Mouse (Mus musculus): Measurements from ENCODE around the gene Gpr39. TPM values are rescaled to one million over a fixed set of nuclear protein-coding genes. Genes with fewer than 3 reads are reported as not detected.
"Not testable (repeated sequence)": the region's sequence is repeated elsewhere in the genome, so short reads cannot be mapped to it uniquely, and the experiment has no call there.

The Gpr39 gene
- under 1 TPM; 0.64 to 0.93 TPM for total RNA-seq (2021)
- long read RNA-seq, experiment 1, partial matches to known transcripts: 0 of 1 reads
- long read RNA-seq, experiment 1, other reads (novel, unspliced or antisense): 1 of 1 reads
- long read RNA-seq, experiment 2, partial matches to known transcripts: 0 of 1 reads
- long read RNA-seq, experiment 2, other reads (novel, unspliced or antisense): 0 of 1 reads

- peak; percentile 26 for DNase-seq
Measured at GRCm38 (mm10) chr1:125676790-125677273, at the start of gene Gpr39. TSS of gene Gpr39 (plus strand) at chr1:125676995.

DNA sequence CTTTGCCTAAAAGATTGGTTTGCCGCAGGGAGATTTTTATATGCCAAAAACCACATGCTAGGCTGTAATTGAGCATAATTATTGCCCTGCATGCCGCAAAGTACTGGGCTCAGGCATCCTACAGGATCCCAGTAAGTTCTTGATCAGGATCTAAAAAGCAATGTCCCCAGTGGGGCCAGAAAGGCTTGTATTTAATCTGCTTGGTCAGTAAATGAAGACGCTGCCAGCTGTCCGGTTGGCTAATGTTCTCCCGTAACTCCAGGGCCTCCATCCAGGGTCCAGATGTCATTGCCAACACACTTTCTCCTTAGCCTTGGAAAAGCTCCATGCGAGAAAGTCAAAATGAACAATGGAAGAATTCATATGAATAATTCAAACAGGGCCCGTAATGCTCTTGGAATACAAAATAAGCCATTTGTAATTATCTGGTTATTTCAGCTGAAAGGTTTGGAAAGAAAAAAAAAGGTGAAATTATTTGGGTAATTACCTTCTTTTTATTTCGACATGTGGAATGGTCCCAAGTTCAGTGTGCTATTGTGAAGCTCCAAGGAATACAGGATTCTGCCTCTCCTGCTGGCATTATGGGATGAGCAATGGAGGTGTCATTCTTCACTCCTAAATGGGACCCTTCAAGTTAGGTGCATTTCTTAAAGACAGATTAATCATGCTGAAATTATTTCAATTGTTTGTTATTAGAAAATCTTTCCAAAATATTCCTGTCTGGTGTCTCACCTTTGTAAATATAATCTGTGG is 37.1 kb upstream of the Gpr39 start:
- DNase-seq: peak; percentile 29

DNA sequence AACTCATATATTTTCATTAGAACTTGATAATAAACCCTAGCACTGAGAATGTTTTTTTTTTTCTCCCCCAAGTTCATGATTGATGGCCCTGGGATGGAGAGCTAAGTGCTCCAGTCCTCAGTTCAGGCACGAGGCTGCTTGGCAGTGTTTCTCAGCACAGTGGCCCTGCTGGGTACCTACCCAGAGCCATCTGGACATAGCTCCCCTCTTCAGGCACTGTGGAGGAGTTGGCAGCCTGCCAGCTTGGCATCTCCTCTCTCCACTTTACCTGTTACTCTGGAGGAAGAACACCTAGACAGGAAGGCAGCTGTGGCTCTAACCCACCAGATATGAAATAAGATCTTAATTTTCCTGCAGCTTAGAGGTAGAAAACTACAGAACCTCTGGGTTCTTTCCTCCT is 33.2 kb upstream of the Gpr39 start:
- DNase-seq: no peak

GRCm38 (mm10) chr1:125646816-125647215 is 30.0 kb upstream of the Gpr39 start:
- not testable (repeated sequence) for DNase-seq

- no peak for DNase-seq
Measured at GRCm38 (mm10) chr1:125648011-125648410, 28.8 kb upstream of the Gpr39 start.

GRCm38 (mm10) chr1:125649056-125649455 is 27.7 kb upstream of the Gpr39 start:
- DNase-seq: no peak

- no peak for DNase-seq
Measured at GRCm38 (mm10) chr1:125652836-125653594, 23.8 kb upstream of the Gpr39 start.

DNA sequence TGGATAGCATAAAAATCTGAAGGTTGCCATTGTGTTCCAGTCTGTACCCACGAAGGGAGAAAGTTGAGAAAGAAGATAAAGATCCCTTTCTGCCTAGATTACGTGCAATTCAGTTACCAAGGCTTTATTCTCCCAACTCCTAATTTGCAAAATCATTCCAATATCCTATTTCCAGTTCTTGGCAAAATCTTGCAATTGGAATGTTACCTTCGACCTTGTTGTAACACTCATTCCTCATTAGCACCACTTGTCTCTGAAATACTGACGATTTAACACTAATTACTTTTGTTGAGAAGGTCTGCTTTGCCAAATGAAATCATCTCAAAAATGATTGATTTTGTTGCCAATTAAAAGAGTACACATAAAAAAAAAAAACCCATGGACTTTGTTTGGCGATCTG is 19.4 kb upstream of the Gpr39 start:
- DNase-seq: no peak

GRCm38 (mm10) chr1:125660151-125660550 is 16.6 kb upstream of the Gpr39 start:
- DNase-seq: no peak

- no peak for DNase-seq
Measured at GRCm38 (mm10) chr1:125660901-125661300, 15.9 kb upstream of the Gpr39 start.

GRCm38 (mm10) chr1:125662058-125662457 is 14.7 kb upstream of the Gpr39 start:
- DNase-seq: peak; percentile 20

DNA sequence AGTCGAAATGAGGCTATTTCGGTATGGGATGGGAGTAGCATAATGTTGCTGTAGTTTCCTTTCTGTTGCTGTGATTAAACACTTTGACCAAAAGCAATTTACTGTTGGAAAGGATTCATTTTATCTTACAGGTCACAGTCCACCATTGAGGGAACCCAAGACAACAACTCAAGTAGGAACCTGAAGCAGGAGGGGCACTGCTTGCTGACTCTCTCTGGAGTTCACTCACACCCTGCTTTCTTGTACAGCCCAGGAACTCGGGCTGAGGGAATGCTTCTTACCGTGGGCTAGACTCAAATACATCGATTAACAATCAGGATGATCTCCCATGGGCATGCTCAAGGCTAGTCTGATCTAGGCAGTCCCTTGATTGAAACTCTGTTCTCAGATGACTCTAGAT is 14.1 kb upstream of the Gpr39 start:
- no peak for DNase-seq

DNA sequence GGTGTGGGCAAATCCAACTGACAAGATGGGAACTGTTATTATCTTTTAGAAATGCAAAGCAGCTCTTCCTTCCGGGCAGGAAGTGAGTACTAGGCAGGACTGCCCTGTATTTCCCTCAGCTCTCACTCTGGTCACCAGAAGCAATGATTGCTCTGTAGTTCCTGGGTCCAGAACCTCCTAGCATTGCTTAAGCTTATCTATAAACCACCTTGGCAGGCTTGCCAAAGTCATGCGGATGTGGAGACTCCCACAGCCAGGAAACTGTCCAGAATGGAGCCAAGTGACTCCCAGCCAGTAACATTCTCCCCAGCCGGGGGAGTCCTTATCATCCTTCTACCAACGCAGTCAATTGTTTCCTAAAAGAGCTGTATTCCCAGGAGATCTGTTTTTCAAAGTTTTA is 13.7 kb upstream of the Gpr39 start:
- peak; percentile 52 for DNase-seq

- no peak for DNase-seq
Measured at GRCm38 (mm10) chr1:125665127-125665637, 11.6 kb upstream of the Gpr39 start.

DNA sequence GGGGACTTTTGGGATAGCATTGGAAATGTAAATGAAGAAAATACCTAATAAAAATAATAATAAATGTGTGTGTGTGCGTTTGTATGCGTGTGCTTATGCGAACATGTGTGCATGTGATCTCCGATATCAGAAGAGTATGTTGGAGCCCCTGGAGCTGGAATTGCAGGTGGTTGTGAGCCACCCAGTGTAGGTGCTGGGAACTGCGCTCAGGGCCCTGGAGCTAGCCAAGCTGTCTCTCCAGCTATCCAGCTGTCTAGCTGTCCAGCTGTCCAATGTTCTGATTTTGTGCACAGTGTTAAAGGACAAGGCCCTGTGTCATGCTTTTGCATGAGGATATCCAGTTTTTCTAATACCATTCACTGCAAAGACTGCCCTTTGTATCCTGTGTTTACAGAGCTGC is 7.8 kb upstream of the Gpr39 start:
- DNase-seq: no peak

DNA sequence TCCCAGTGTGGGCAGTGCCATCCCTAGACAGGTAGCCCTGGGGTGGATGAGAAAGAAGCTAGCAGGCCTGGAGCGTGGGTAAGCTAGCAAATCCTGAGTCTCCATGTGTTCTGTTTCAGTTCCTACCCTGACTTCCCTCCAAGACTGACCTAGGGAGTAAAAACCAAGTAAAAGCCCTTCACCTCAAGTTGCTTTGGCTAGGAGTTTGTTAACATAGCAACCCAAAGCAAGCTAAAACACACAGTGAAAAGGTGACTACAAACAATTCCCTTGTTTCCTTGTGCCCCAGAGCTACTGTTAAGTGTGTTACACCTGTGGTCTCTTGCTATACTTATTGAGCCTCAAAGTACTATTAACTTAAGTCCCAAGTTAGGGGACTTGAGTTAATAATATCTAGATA is 1.6 kb upstream of the Gpr39 start:
- DNase-seq: no peak

DNA sequence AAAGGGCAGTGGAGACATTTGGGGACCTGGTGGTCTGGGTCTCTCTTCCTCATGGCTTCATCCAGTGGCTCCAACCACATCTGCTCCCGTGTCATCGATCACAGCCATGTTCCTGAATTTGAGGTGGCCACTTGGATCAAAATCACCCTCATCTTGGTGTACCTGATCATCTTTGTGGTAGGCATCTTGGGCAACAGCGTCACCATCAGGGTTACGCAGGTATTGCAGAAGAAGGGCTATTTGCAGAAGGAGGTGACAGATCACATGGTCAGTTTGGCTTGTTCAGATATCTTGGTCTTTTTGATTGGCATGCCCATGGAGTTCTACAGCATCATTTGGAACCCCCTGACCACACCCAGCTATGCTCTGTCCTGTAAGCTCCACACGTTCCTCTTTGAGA is 491 bp downstream of the Gpr39 start:
- DNase-seq: no peak

- DNase-seq: no peak
Measured at GRCm38 (mm10) chr1:125679522-125680077, 2.8 kb downstream of the Gpr39 start.

DNA sequence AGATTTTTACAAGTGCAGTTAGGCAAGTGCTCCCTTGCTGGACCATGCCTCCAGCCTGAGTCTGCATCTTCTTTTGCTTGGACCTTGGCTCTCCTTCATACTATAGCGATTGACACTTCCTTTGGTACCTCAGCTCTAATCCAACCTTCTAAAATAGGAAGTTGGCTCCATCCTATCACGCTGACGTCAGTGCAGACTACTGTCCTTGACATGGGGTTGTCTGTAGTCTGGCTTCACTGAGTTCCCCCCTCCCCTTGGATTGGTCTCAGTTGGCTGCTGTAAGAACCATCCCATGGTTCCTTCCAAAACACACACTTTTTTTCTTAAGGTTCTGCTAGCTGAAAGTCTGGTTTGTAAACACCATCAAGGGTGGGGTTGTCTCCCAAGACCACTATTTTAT is 7.6 kb downstream of the Gpr39 start:
- DNase-seq: peak; percentile 9

DNA sequence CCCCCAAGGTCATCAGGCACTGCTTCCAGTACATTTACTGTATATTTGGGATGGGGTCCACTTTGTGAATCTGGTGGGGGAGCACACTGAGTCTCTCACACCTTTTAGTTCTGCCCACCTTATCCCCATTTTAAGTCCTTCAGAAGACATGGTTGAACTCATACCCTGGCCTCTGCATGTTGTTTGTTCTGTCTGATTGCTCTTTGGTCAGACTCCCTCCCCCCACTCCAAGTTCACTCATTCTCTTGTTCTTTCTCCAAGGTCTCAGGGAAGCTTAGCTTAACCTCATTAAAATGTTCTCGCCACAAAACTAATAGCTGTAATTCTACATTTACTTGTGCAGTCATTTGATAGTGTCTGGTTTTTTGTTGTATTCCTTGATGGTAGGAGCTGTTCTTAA is 8.5 kb downstream of the Gpr39 start:
- no peak for DNase-seq

DNA sequence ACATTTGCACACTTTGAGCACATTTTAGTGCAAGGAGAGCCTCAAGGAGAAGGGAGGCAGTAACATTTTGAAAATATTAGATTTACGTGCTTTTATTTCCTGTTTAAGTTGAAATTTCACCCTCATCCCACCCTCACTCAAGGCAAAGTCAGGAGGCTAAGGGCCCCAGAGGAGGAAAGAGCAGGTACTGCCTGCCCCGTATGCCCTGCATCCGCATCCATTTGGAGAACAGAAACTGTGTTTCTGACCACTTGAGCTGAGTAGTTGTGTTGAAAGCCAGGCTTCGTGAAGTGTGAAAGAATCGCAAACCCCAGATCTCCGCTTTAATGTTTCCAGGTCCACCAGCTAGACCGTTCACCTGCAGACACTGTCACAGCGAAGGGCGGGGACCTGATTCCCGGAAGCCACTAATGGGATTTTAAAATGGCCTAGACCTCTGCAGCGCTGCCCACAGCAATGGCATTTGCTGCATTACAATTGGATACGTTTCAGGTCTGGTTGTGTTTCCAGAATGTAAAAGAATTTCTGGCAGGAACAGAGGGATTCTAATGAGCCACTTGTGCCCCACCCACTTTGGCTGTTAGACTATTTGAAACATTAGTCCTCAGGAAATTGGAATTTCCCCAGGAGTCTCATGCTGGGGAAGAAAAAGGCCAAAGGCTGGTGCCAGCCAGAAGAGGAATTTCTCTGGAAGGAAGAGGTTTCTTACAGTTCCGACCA is 11.1 kb downstream of the Gpr39 start:
- DNase-seq: peak; percentile 9

DNA sequence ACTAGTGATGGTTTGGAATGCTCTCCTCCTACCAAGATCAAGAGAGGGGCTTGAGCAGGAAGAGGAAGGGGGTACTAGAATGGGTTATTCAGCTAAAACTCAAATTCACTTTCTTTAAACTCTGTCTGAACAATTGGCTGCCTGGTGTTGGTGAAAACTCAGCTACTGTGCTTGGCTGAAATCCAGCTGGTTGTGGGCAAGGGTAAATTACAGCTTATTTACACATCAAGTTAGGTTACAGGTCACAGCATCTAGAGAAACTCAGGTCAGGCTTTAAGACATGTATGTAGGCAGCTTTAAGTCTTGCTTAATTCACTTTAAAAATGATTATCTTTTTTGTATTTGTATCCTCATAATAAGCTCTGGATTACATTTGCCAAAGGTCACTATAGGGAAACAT is 16.7 kb downstream of the Gpr39 start:
- DNase-seq: no peak

Measured in adrenal gland, postnatal 10 days (tissue).